Mouse (Mus musculus): ENCODE results near the gene Nkain2.
"Not testable (repeated sequence)": the region's sequence is repeated elsewhere in the genome, so short reads cannot be mapped to it uniquely, and the experiment has no call there.

Nkain2 gene

DNA sequence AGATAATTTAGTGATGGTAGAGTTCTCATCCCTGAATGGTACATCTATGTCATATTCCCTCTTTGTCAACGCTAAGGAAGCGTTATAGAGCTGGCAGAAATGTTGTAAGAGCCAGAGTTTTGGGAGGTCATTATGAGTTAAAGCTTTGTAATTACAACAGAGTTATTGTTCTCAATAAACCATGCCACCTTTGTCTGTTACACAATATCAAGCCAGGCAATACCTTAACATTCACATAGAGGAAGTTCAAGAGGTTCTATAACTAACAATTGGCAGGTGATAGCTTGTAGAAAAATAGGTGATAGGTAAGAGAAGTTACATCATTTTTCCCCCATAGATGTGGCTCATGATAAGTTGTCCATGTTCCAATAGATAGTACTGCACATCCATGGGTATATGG is 832.0 kb downstream of the Nkain2 start:
- no peak for DNase-seq (ENCODE audit: low spot score)

DNA sequence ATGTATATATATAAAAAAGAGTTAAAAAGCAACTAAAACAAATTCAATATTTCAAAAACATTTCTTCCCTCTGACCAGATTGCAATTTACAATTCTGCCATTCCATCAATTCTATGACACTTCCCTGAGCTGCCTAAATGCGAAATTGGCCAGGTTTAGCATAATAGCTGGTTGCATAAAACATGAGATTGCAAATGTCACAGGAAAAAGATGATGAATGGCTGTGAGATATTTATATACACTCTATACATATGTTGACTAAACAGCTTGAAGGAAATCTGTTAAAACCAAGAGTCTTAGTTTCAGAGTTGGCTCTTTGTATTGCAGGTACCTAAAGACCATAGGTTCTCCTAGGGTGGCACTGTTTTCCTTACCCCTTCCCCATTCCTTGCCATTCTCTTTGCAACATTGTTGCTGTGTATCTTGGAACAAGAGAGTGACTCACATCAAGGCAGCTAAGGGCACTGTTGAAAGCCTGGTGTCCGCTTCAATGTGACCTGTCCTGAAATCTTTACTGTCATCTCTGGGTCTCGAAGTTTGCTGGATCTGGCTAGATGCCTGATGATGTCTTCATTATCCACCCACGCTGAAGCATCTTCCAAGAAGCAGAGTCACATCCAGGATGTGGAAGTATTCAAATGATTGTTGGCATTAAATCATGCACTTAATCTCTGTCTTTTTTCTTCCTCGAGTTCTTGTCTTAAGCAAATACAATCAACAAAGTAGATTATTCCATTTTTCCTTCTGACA is 837.5 kb downstream of the Nkain2 start:
- DNase-seq (ENCODE audit: low spot score) = no peak

DNA sequence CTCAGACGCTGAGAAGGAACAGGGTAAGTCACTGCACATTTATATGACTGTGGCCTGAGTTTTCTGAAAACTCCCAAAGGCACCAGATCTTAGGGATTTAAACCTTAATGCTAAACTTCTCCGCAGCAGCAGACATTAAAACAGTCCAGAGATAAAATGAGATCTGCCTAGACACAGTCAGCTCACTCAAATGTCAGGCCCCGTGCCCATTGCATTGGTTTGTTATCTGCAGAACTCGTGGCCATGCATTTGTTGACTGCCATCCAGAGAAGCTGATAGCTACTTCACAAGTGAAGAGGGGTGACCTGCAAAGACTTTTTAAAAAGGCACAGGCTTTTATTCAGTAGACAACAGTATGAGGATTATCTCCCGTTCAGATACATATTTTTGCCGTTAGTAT is 838.2 kb downstream of the Nkain2 start:
- DNase-seq (ENCODE audit: low spot score) = no peak

DNA sequence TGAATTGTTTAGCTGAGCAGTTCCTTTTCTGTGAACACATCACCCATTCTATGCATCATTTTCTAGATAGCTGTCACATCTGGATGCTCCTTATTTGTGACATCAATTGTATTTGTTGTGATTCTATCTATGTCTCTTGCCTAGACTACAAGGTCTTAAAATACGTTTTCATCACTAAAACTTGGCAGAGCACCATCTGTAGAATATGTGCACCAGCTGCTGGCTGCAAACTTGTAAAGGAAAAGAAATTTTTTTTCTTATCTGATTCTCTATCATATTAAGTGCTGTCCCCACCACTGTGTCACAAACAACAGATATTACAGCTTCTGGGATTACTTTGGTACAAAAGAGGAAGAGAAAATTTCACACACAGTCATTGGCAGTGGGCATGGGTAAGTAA is 860.3 kb downstream of the Nkain2 start:
- no peak for DNase-seq (ENCODE audit: low spot score)

DNA sequence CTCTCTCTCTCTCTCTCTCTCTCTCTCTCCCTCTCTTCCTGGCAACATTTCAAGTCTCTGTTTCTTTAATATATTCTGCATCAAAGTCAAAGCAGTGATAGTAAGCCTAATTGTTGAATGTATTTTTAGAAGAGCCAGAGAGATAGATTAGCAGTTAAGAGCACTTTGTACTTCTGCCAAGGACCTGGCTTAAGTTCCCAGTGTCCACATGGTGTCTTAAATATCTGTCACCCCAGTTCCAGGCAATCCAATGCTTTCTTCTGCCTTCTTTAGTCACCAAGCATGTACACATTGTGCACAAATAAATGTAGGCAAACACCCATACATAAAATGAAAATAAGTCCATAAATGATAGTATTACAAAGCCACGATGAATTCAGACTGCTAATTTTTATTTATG is 871.9 kb downstream of the Nkain2 start:
- DNase-seq (ENCODE audit: low spot score) = no peak

DNA sequence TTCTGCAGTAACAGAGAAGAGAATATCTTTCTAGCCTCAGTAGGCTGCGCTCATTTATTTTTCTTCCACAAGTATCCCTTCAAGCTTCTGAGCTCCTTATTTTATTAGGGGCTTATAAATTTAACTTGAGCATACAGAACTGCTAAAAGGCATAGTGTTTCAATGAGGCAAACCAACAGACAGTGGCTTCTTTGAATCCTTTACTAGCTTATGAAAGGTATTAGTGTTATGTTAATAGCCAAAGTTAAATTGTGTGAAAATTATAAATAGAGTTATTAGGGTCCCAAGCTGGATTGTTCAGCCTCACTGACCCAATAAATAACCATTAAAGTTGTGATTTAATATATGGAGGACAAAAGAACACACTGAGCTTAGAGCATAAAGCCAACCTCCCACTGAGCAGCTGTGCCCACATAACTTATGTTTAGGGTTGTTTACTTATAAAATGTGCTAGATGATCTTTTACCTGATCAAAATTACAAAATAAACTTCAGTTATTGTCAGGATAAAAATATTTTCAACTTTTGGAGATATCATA is 889.0 kb downstream of the Nkain2 start:
- DNase-seq (ENCODE audit: low spot score) = no peak

DNA sequence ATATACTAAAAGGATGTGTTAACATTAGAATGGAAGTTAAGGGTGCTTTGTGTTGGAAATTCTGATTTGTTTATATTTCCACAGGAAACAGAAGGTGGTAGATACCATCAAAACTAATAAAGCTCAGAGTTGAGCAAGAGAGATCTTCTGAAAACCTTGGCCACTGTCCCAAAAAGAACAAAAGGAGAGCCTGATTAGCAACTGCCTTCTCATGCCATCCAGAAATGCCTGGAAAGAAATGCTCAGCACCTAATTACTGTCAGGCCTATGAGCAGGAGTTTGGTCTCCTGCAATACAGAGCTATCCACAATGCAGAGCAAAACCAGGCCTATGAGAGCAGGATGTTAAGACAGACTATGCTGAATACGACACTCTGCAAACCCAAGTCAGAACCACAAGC is 897.1 kb downstream of the Nkain2 start:
- no peak for DNase-seq (ENCODE audit: low spot score)

DNA sequence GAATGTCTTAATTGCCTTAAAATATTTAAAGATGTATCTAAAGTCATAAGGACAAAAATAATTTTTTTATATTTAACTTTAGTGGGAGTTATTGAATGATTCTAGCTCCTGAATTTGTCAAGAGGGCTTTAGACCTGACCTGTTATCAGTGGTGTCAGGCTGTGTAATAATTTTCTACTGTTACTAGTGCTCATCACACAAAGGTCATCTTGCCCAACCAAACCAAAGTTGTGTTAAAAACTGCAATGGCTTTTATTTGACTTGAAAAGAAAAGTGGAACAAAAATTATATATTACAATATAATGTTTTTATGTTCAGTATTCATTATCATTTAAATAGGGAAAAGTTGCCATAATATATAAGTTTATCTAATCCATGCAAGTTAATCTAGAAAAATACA is 911.9 kb downstream of the Nkain2 start:
- no peak for DNase-seq (ENCODE audit: low spot score)

DNA sequence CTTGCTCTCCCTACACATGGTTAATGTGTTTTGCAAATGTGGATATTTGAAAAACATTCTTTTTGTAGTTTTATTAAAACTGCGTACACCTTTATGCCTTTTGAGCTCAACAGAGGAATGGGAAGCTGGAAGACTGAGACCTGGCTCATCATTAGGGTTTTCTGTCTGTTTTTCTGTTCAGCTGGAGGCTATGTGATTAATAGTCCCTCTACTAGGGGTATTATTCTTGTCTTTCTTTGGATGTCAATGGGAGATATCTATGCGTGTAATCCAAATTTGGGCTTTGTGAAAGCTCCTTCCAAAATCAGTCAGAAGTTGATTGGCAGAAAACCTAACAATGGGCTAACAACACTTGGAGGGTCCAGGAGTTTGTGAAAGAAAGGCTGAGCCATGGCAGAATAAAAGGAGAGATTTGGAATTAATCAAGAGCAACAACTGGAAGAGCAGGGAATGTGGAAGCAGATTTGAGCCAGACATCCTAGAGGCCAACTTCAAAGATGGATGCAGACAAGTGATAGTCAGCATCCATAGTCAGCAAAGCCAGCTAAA is 943.0 kb downstream of the Nkain2 start:
- no peak for DNase-seq (ENCODE audit: low spot score)

DNA sequence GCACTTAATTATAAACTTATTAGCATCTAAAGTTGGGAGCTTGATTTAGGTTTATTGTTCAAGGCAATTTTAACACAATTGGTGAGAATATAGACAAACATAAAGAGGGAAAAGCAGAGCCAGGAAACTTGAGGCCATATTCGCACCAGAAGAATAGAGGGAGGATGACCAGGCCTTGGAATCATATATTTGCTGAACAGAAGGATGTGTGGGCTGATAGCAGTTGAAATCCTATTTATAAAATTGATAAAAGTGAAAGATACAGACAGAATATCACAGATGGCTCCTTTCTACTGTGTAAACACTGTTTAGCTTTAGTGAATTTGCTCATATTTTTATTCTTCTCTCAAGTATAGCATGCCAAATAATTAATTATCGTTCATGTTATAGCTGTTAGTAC is 958.3 kb downstream of the Nkain2 start:
- DNase-seq (ENCODE audit: low spot score) = no peak

DNA sequence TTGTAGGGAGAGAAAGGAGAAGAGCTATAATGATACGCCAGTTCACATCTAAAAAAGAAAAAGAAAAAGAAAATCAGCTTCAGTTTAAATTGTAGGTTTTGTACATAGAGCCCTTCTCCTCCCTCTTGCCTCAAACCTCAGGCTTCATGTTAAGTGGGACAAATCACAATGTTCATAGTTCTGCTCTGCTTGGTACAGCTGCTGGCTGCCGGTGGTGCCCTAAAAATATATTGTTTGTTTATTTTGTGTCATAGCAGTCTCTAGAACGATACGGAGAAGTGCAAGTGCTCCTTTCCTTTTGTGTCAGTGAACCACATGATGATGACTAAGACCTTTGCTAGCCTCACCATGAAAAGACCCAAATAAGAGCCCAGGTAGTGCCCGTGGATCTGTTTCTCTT is 962.6 kb downstream of the Nkain2 start:
- no peak for DNase-seq (ENCODE audit: low spot score)

DNA sequence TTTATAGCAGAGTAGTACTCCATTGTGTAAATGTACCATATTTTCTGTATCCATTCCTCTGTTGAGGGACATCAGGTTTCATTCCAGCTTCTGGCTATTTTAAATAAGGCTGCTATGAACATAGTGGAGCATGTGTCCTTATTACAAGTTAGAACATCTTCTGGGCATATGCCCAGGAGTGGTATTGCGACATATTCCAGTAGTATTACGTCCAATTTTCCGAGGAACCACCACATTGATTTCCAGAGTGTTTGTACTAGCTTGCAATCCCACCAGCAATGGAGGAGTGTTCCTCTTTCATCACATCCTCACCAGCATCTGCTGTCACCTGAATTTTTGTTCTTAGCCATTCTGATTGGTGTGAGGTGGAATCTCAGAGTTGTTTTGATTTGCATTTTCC is 969.4 kb downstream of the Nkain2 start:
- not testable (repeated sequence) for DNase-seq (ENCODE audit: low spot score)

DNA sequence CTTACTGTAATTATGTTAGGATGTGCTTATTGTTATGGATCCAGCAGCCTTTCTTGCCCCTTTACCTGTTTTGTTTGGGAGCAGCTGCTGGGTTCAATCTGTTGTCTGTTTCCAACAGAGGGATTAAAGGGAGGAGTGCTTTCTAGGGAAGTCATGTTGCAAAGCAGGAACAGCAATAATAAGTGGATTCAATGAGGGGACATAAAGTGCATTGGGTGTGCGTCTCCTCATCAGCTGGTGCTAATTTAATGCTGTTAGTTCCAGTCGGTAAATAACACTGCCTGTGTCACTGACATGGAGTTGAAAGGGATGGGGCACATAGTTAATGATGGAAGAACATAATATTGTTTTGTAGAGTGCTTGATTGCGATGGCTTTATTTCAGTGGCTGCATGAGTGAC is 982.8 kb downstream of the Nkain2 start:
- DNase-seq (ENCODE audit: low spot score) = no peak

DNA sequence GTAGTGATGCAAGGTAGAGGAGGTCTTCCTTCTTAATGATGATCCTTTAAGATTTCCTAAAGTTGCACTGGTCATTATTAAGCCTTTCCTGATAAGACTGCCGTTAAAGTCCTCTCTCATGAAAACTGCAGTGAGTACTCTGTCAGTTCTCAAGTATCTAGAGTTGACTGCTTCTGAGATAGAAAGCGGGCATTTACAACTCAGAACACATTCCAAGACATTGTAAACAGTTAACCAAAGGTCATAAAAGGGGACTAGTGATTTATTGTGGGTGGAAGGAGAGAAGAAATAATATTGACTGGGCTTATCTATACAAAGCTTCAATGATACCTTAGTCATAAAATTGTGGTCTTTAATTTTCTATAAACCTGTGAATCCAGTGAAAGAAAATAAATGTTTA is 990.8 kb downstream of the Nkain2 start:
- no peak for DNase-seq (ENCODE audit: low spot score)

DNA sequence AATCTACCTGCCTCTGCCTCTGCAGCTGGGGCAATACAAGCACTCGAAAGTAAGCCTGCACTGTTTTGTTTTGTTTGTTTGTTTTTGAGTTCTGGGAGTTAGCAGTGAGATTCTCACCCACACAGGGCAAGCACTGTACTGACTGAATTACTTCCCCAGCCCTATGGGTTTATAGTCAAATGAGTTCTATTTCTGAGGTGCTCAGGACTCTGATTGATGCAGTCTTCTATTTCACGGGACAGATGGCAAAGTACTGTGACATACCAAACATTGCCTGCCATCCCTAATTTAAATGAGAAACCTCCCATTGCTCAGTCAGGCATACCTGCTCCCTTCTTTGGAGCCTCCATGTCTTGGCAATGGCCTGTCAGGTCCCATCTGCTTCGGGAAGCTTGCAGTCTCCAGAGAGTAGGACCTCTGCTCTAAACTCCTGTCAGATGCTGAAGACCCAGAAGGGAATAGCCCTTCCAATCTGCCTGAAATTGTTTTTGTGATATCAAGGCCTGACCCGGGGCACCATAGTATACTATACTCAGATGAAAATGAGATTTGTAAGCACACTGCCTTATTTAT is 1016.9 kb downstream of the Nkain2 start:
- no peak for DNase-seq (ENCODE audit: low spot score)

DNA sequence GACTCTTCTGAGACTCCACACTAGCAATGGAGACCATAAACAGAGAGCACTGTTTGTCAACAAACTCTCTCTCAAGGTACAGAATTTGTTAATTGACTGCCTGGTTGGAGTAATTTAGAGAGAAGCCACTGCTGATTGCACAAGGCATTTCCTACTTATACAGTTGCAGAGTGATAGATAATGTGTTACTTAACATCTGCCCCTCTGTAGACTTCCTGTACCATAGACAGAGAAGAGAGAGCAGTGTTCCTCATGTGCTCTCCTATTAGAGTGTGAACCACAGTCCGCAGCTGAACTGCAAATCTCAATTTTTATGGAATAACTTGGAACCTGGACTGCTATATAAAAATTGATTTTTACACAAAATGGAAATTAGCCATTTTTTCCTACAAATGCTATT is 1022.0 kb downstream of the Nkain2 start:
- no peak for DNase-seq (ENCODE audit: low spot score)

DNA sequence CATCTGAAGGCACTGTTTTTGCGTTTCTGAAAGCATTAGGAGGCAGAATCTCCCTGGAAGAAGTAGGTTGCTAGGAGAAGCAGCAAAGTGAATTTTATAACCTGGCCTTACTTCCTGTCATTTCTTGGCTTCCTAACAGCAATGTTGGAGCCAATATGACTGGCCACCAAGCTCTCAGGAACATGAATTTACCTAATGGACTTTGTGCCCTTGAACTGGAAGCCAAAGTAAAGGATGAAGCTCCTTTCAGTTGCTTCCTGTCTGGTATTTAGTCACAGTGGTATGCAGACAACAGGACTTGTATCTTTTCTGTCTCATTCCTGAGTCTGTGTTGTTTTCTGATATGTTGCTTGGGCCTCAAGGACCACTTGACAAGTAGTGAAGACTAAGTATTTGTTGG is 1063.2 kb downstream of the Nkain2 start:
- DNase-seq (ENCODE audit: low spot score) = no peak

DNA sequence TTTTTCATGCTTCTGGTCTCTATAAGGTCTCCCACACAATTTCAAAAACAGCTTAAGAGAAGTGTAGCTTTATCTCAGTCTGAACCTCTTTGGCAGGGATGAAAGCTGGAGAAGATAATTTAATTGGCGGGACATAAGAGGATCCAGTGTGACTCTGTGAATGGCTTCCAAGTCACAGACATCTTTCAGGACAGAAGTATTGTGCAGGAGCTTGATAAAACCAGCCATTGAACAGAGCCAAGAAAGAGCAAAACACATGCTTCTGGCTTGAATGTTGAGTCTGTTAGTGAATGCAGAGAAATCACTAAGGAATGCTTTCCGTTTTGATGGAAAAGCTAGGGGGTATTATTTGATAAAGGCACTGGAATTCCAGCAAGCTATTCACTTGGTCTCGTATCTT is 1077.7 kb downstream of the Nkain2 start:
- DNase-seq (ENCODE audit: low spot score) = no peak

DNA sequence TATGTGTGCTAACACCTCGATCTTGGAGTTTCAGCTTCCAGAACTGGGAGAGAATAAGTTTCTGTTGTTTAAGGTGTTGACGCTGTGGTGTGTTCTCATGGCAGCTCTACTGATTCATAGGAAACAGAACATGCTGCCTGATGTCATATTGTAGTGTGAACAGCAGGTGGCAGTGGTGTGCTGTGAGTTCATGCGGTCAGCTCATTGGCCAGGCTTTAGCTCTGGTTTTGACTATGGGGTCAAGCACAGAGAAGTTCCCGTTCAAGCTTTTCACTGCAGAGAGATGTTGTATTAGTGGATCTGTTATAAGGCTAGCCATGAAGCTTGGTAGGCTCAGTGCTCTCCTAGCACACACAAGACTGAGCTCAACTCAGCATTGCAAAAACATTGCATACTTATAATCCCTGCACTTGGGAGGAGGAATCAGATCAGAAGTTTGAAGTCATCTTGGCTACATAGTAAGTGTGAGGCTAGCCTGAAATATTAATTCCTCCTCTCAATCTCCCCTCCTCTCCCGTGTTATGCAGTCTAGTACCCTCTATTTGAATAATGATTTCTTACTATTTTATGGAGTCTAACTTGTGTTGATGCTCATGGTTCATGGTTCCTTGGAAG is 1147.7 kb downstream of the Nkain2 start:
- peak; percentile 9 for DNase-seq (ENCODE audit: low spot score)

DNA sequence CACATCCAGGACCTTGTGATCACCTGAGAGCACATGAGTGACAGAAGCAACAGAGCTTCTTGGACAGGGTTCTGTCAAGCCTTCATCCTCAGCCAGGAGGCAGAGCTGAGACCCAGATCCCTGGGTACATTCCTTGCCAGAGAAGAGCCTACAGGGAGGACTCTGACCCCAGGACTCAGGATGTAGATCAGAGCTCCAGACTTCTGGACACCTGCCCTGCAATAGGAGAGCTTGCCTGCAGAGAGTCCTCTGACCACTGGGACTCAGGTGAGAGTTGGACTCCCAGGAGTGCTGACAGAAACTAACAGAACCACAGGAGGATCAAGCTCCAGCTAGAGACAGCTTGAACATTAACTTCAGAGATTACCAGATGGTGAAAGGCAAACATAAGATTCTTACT is 1162.2 kb downstream of the Nkain2 start:
- no peak for DNase-seq (ENCODE audit: low spot score)

DNA sequence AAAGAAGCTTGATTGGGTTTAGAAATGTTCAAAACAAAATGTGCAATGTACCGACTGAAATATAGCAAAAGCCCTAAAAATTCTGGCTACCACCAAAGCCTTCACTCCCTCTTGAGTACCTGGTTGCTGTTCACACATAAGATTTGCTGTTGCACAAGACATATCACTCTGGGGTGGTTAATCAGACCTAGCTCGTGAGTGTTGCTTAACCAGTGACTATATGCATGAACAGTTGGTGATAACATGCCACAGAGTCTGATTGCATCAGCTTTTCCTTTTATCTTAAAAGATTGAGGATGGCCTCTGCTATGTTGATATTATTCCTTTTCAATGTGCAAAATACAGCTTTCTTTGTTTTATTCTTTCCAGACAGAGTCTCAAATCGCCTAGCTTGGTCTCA is 1243.0 kb downstream of the Nkain2 start:
- DNase-seq (ENCODE audit: low spot score) = no peak

DNA sequence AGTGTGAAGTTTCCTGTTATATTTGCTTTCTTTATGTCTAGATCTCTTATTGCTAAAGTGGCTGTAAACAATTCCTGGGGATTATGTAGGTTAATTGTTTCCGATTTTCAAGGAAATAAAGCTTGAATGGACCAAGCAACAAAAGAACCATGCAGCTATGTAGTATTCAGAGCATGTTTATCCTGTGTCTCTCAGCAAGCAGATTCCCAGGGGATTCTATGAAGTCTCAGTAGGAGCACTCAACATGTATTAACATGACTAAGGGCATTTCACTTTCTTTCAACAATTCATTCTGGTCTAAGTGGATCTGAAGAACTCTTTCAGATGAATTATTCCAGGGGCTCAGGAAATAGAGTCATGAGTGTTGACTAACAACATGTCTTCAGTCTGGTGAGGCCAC is 1244.2 kb downstream of the Nkain2 start:
- DNase-seq (ENCODE audit: low spot score) = no peak

Data from testis, postnatal 14 days (tissue).